In the genomic region with DNA sequence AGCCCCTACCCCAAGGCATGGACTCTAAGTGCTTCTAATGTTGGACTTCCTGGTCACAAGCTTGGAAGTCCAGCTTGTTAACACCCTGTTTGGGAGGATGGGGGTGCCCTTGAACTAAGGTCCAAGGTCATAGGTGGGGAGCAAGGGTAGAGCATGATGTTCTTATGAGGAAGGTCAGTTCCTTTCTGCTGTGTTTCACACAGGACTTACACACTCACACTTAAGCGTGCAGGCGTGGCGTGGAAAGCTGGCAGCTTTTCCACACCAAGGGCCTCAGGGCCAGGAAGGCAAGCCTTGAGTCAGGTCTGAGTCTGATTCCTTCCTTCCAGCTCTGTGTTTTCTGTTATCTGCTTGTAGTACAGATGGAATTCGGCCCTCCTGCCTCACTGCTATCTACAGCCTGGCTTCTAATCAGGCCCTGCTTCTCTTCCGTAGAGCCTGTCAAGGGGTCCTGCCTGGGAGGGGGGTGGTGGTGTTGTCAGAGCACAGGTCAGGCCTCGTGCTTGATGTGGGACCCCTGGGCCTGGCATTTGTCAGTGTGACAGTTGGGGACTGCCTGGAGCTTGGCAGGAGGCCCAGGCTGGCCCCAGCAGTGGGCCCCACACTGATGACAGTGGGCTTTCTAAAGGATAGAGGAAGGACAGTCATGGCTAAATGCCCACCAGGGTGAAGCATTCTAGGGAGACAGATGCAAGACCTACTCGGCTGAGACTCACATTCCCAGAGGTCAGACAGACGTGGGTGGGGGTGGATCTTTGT, we compare ENCODE assay signal across 9 mouse cellular contexts. TPM values are rescaled to one million over a fixed set of nuclear protein-coding genes. Genes with fewer than 3 reads are reported as not detected.
A peak's percentile ranks its signal among the peaks of the same experiment; 100 is the strongest.
DNase-seq lines count a peak whose midpoint lies in the region; ATAC-seq lines count a peak whose summit lies in the region.
"Had no signal": no experiment of that assay in that cellular context is flagged by ENCODE, and none has a peak within 500 bp of the region (broad histone marks: within the 10 kb centered on the region; RNA-seq: fewer than 3 reads in every experiment).

No protein-coding gene starts in this region.

- intact Hi-C loops in left cerebral cortex, postnatal 4 days (cut with DNase I): no loop called here
- intact Hi-C loops in left cerebral cortex, postnatal 25 days (cut with DNase I): no loop called here
- intact Hi-C loops in left cerebral cortex, postnatal 36 days (cut with DNase I): no loop called here

- peak; percentile 54 for DNase-seq in left cerebral cortex, postnatal 4 days
- no peak for DNase-seq in left cerebral cortex, postnatal 25 days (ENCODE audit: low spot score in 2 of 2)
- peak; percentile 68 for DNase-seq in intestine, embryonic 14.5 days (ENCODE audit: low spot score)
- DNase-seq in layer of hippocampus, adult 11-12 months (ENCODE audit: low spot score): no peak
- DNase-seq in adrenal gland, adult 18-20 months (ENCODE audit: low spot score in 2 of 2): no peak
- DNase-seq in left cerebral cortex, postnatal 36 days (ENCODE audit: low spot score in 2 of 2): no peak
- DNase-seq: cerebellum, adult 2 months had no signal

- no peaks in the 10 kb centered on the region for H3K9me3 ChIP-seq in embryonic facial prominence, embryonic 15.5 days (replicated peaks)
- H3K9me3 ChIP-seq in intestine, embryonic 14.5 days (ENCODE audit: control insufficient read depth, low read length): no peaks in the 10 kb centered on the region
- no peaks in the 10 kb centered on the region for H3K9me3 ChIP-seq in neural tube, embryonic 14.5 days (ENCODE audit: control insufficient read depth, low read length)

- WGBS in embryonic facial prominence, embryonic 15.5 days: 42% methylated on average over 8 of the region's 8 CpGs
- 26% methylated on average over 8 of the region's 8 CpGs for WGBS in intestine, embryonic 14.5 days
- 47% methylated on average over 8 of the region's 8 CpGs for WGBS in neural tube, embryonic 14.5 days

- peak overlapping the region; percentile 23; the same call in 1 of the 2 replicates for H3K27ac ChIP-seq in embryonic facial prominence, embryonic 15.5 days (replicated peaks)
- peak overlapping the region; percentile 69 for H3K27ac ChIP-seq in intestine, embryonic 14.5 days (ENCODE audit: low read depth)
- H3K27ac ChIP-seq in neural tube, embryonic 14.5 days (ENCODE audit: low read depth, low read length): no peak overlapping the region

- H3K9ac ChIP-seq in embryonic facial prominence, embryonic 15.5 days: no peak overlapping the region
- no peak overlapping the region for H3K9ac ChIP-seq in intestine, embryonic 14.5 days (ENCODE audit: low read length)
- no peak overlapping the region for H3K9ac ChIP-seq in neural tube, embryonic 14.5 days (replicated peaks; ENCODE audit: low read depth, low read length)

- H3K4me3 ChIP-seq in embryonic facial prominence, embryonic 15.5 days (replicated peaks): no peak overlapping the region; the same call in 1 of the 2 replicates
- H3K4me3 ChIP-seq in intestine, embryonic 14.5 days (ENCODE audit: low read depth, low read length): no peak overlapping the region
- no peak overlapping the region for H3K4me3 ChIP-seq in neural tube, embryonic 14.5 days (ENCODE audit: low read depth, low read length)

- peaks cover 13% of the 10 kb centered on the region for H3K4me1 ChIP-seq in embryonic facial prominence, embryonic 15.5 days
- H3K4me1 ChIP-seq in intestine, embryonic 14.5 days (replicated peaks; ENCODE audit: control insufficient read depth, insufficient read depth, low read length): peaks cover 26% of the 10 kb centered on the region
- H3K4me1 ChIP-seq in neural tube, embryonic 14.5 days (ENCODE audit: control insufficient read depth, insufficient read depth, low read length): peaks cover 3% of the 10 kb centered on the region; the same call in 1 of the 2 replicates

- no peak overlapping the region for H3K4me2 ChIP-seq in embryonic facial prominence, embryonic 15.5 days (replicated peaks)
- H3K4me2 ChIP-seq in intestine, embryonic 14.5 days (ENCODE audit: low read length): no peak overlapping the region; the same call in 1 of the 2 replicates
- no peak overlapping the region for H3K4me2 ChIP-seq in neural tube, embryonic 14.5 days (ENCODE audit: low read depth, low read length)

- ATAC-seq in embryonic facial prominence, embryonic 15.5 days (ENCODE audit: insufficient number of reproducible peaks, low FRiP score, low TSS enrichment, low read depth): peak; percentile 69
- ATAC-seq in intestine, embryonic 14.5 days (replicated peaks; ENCODE audit: low FRiP score, low TSS enrichment, low read depth): peak; percentile 71
- ATAC-seq in neural tube, embryonic 14.5 days (ENCODE audit: low read depth): peak; percentile 41; the same call in 1 of the 2 replicates

- H3K27me3 ChIP-seq in embryonic facial prominence, embryonic 15.5 days: no peaks in the 10 kb centered on the region; the same call in 1 of the 2 replicates
- H3K27me3 ChIP-seq in intestine, embryonic 14.5 days (replicated peaks; ENCODE audit: control insufficient read depth, insufficient read depth, low read length): no peaks in the 10 kb centered on the region
- no peaks in the 10 kb centered on the region for H3K27me3 ChIP-seq in neural tube, embryonic 14.5 days (ENCODE audit: control insufficient read depth, insufficient read depth, low read length)

- H3K36me3 ChIP-seq in embryonic facial prominence, embryonic 15.5 days: no peaks in the 10 kb centered on the region
- no peaks in the 10 kb centered on the region for H3K36me3 ChIP-seq in intestine, embryonic 14.5 days (ENCODE audit: control insufficient read depth, insufficient read depth, low read length)
- no peaks in the 10 kb centered on the region for H3K36me3 ChIP-seq in neural tube, embryonic 14.5 days (ENCODE audit: control insufficient read depth, insufficient read depth, low read length)

RNA-seq across cellular contexts. Expression of gene Lad1, which starts 18.0 kb away (rescaled TPM):
- under 1 TPM; 0.64 to 0.86 TPM for total RNA-seq in left cerebral cortex, postnatal 4 days (2021)
- total RNA-seq in left cerebral cortex, postnatal 25 days (2021): 1 to 10 TPM; 1.1 TPM
- 57.9 and 58.0 TPM in 2 replicates for polyA plus RNA-seq in embryonic facial prominence, embryonic 15.5 days (2015; fragmentation: Nextera tagmentation; extraction: Ambion mirVana)
- polyA plus RNA-seq in intestine, embryonic 14.5 days (2014; fragmentation: Nextera tagmentation; extraction: Ambion mirVana): 92.9 and 105 TPM in 2 replicates
- polyA plus RNA-seq in neural tube, embryonic 14.5 days (2014; fragmentation: Nextera tagmentation; extraction: Ambion mirVana): 0.35 and 0.66 TPM in 2 replicates
- under 1 TPM in 1 of 2 experiments, not detected in 1; 0.33 TPM for total RNA-seq in adrenal gland, adult 18-20 months (2021)
- total RNA-seq in left cerebral cortex, postnatal 36 days (2021): 1 to 10 TPM; 1.1 to 1.5 TPM

RNA-seq across cellular contexts. Expression of gene Tnni1, which starts 21.1 kb away (rescaled TPM):
- not detected for total RNA-seq in left cerebral cortex, postnatal 4 days (2021)
- total RNA-seq in left cerebral cortex, postnatal 25 days (2021): 1 to 10 TPM; 2.5 to 3.4 TPM
- 297 and 410 TPM in 2 replicates for polyA plus RNA-seq in embryonic facial prominence, embryonic 15.5 days (2015; fragmentation: Nextera tagmentation; extraction: Ambion mirVana)
- polyA plus RNA-seq in intestine, embryonic 14.5 days (2014; fragmentation: Nextera tagmentation; extraction: Ambion mirVana): 5.8 and 6.4 TPM in 2 replicates
- polyA plus RNA-seq in neural tube, embryonic 14.5 days (2014; fragmentation: Nextera tagmentation; extraction: Ambion mirVana): 3.2 and 3.4 TPM in 2 replicates
- under 1 TPM in 1 of 2 experiments, not detected in 1; 0.26 TPM for total RNA-seq in adrenal gland, adult 18-20 months (2021)
- total RNA-seq in left cerebral cortex, postnatal 36 days (2021): 1 to 10 TPM; 2.2 to 4.8 TPM

RNA-seq across cellular contexts. Expression of gene Phlda3, which starts 34.5 kb away (rescaled TPM):
- 10 to 100 TPM; 11.2 to 12.9 TPM for total RNA-seq in left cerebral cortex, postnatal 4 days (2021)
- 10 to 100 TPM; 20.0 to 20.3 TPM for total RNA-seq in left cerebral cortex, postnatal 25 days (2021)
- polyA plus RNA-seq in embryonic facial prominence, embryonic 15.5 days (2015; fragmentation: Nextera tagmentation; extraction: Ambion mirVana): 113 and 119 TPM in 2 replicates
- polyA plus RNA-seq in intestine, embryonic 14.5 days (2014; fragmentation: Nextera tagmentation; extraction: Ambion mirVana): 56.0 and 58.2 TPM in 2 replicates
- polyA plus RNA-seq in neural tube, embryonic 14.5 days (2014; fragmentation: Nextera tagmentation; extraction: Ambion mirVana): 38.4 and 40.2 TPM in 2 replicates
- 100 to 1,000 TPM in 1 of 2 experiments, 10 to 100 TPM in 1; 35.0 to 166 TPM for total RNA-seq in adrenal gland, adult 18-20 months (2021)
- total RNA-seq in left cerebral cortex, postnatal 36 days (2021): 10 to 100 TPM; 18.2 to 28.8 TPM

RNA-seq across cellular contexts. Expression of gene Tnnt2, which starts 35.8 kb away (rescaled TPM):
- total RNA-seq in left cerebral cortex, postnatal 4 days (2021): under 1 TPM; 0.62 to 0.85 TPM
- 1 to 10 TPM; 3.9 to 6.3 TPM for total RNA-seq in left cerebral cortex, postnatal 25 days (2021)
- polyA plus RNA-seq in embryonic facial prominence, embryonic 15.5 days (2015; fragmentation: Nextera tagmentation; extraction: Ambion mirVana): 151 and 208 TPM in 2 replicates
- 11.1 and 13.2 TPM in 2 replicates for polyA plus RNA-seq in intestine, embryonic 14.5 days (2014; fragmentation: Nextera tagmentation; extraction: Ambion mirVana)
- 2.1 TPM in 1 of 2 replicates, not detected in the other for polyA plus RNA-seq in neural tube, embryonic 14.5 days (2014; fragmentation: Nextera tagmentation; extraction: Ambion mirVana)
- 1 to 10 TPM; 1.3 to 2.2 TPM for total RNA-seq in adrenal gland, adult 18-20 months (2021)
- 1 to 10 TPM; 5.8 to 7.5 TPM for total RNA-seq in left cerebral cortex, postnatal 36 days (2021)

Comparison
In these comparisons a context has a peak if more than half of its experiments do, and no peak if none do; other contexts are left out.
1. DNase-seq: peak in left cerebral cortex, postnatal 4 days (single experiment) and intestine, embryonic 14.5 days (single experiment); none in left cerebral cortex, postnatal 25 days (0 of 2), layer of hippocampus, adult 11-12 months (single experiment), adrenal gland, adult 18-20 months (0 of 2) and left cerebral cortex, postnatal 36 days (0 of 2).
2. Peak in every context shown above with its lines, with median percentiles within 50 percentile points of each other: ATAC-seq.